Mouse (Mus musculus): ENCODE data around the gene Lhpp. TPM values are rescaled to one million over a fixed set of nuclear protein-coding genes. Genes with fewer than 3 reads are reported as not detected.
A peak's percentile ranks its signal among the peaks of the same experiment; 100 is the strongest.

The Lhpp gene
- polyA plus RNA-seq, 1 experiment from 2014 or later: 17.3 TPM

DNA sequence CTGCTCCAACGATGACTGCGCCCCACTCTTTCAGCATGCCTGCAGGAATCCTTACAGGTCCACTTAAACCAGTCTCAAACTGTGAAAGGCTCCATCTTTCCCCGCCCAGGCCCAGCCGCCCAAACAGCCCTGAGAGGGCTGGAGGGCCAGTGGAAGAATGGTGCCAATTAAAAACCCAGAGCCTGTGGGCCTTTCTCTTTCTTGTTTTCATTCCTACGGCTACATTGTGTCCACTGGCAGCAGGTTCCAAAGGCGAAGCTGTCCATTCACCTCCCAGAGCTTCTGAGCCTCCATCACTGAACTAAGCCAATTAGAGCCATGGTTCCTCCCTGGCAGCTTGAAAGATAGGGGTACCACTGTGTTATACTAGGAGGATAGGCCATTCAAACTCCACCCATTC is 121.1 kb downstream of the Lhpp start:
- H3K4me1 ChIP-seq: peaks cover 100% of the 10 kb centered on the region
- DNase-seq (ENCODE audit: extremely low spot score, low spot score): peak; percentile 83
- 26% methylated on average over 6 of the region's 6 CpGs for WGBS
- H3K36me3 ChIP-seq (replicated peaks): peaks cover 35% of the 10 kb centered on the region
- H3K9me3 ChIP-seq: no peaks in the 10 kb centered on the region
- H3K27ac ChIP-seq: peak overlapping the region; percentile 80
- H3K27me3 ChIP-seq (ENCODE audit: poor library complexity, severe bottlenecking): peaks cover 46% of the 10 kb centered on the region
- H3K4me3 ChIP-seq: peak overlapping the region; percentile 10; the same call in 1 of the 2 replicates

DNA sequence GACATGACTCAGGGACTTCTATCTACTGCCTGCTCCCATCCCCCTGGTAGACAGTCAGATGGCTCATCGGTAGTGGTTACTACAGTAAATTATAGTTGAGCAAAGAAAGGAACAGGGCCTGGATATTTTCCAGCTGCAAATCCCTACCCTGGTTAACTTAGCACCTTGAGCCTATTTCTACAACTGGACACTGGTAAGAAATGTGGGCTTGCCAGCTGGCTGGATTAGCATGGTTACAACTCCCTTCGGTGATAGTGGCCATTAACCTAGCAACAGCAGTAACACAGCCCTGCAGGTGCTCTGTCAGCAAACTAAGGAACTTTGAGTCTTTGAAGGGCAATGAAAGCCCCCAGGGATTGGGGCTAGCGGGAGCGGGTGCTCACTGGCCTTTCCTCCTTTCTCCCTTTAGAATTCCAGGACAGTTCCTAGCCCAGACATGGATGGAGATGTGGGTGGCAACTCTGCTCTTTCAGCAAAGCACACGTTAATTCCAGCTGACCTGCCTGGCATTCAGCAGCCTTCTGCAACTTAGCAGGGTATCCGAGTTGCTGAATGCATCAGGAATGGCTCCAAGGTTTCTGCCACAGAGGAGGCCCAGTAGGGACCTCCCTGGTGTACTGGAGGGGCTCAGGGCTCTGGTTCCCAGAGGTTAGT is 121.8 kb downstream of the Lhpp start:
- peaks cover 97% of the 10 kb centered on the region for H3K4me1 ChIP-seq
- WGBS: 32% methylated on average over 6 of the region's 6 CpGs

GRCm38 (mm10) chr7:132733521-132733920 is 123.1 kb downstream of the Lhpp start:
- H3K4me1 ChIP-seq: peaks cover 84% of the 10 kb centered on the region
- no peak for DNase-seq (ENCODE audit: extremely low spot score, low spot score)
- 54% methylated on average over 6 of the region's 6 CpGs for WGBS
- H3K27me3 ChIP-seq (ENCODE audit: poor library complexity, severe bottlenecking): peaks cover 38% of the 10 kb centered on the region
- H3K4me3 ChIP-seq: no peak overlapping the region
- H3K27ac ChIP-seq: peak overlapping the region; percentile 80
- H3K36me3 ChIP-seq (replicated peaks): peaks cover 44% of the 10 kb centered on the region
- no peaks in the 10 kb centered on the region for H3K9me3 ChIP-seq

More for the DNA sequence above, 121.8 kb downstream of the Lhpp start:
- no peaks in the 10 kb centered on the region for H3K9me3 ChIP-seq
- peak; percentile 60 for DNase-seq (ENCODE audit: extremely low spot score, low spot score)
- peak overlapping the region; percentile 80 for H3K27ac ChIP-seq
- peaks cover 40% of the 10 kb centered on the region for H3K36me3 ChIP-seq (replicated peaks)
- H3K4me3 ChIP-seq: peak overlapping the region; percentile 20; the same call in 1 of the 2 replicates
- peaks cover 46% of the 10 kb centered on the region for H3K27me3 ChIP-seq (ENCODE audit: poor library complexity, severe bottlenecking)

- no peak for DNase-seq (ENCODE audit: extremely low spot score, low spot score)
- peaks cover 77% of the 10 kb centered on the region for H3K4me1 ChIP-seq
- H3K9me3 ChIP-seq: no peaks in the 10 kb centered on the region
- H3K36me3 ChIP-seq (replicated peaks): peaks cover 47% of the 10 kb centered on the region
- peaks cover 31% of the 10 kb centered on the region for H3K27me3 ChIP-seq (ENCODE audit: poor library complexity, severe bottlenecking)
- no peak overlapping the region for H3K4me3 ChIP-seq
- H3K27ac ChIP-seq: peak overlapping the region; percentile 80
- WGBS: 86% methylated on average over 9 of the region's 9 CpGs
Measured at GRCm38 (mm10) chr7:132734222-132734621, 123.8 kb downstream of the Lhpp start.

- Histone ChIP-seq H3K36me3 (replicated peaks) (peaks cover 47% of the 10 kb centered on the region), H3K27me3 (ENCODE audit: poor library complexity, severe bottlenecking) (peaks cover 22% of the 10 kb centered on the region), H3K4me1 (peaks cover 68% of the 10 kb centered on the region), H3K9me3 (no peaks in the 10 kb centered on the region), H3K4me3 (no peak overlapping the region), H3K27ac (peak overlapping the region; percentile 80)
- no peak for DNase-seq (ENCODE audit: extremely low spot score, low spot score)
- 63% methylated on average over 5 of the region's 5 CpGs for WGBS
Measured at GRCm38 (mm10) chr7:132735145-132735544, 124.7 kb downstream of the Lhpp start.

DNA sequence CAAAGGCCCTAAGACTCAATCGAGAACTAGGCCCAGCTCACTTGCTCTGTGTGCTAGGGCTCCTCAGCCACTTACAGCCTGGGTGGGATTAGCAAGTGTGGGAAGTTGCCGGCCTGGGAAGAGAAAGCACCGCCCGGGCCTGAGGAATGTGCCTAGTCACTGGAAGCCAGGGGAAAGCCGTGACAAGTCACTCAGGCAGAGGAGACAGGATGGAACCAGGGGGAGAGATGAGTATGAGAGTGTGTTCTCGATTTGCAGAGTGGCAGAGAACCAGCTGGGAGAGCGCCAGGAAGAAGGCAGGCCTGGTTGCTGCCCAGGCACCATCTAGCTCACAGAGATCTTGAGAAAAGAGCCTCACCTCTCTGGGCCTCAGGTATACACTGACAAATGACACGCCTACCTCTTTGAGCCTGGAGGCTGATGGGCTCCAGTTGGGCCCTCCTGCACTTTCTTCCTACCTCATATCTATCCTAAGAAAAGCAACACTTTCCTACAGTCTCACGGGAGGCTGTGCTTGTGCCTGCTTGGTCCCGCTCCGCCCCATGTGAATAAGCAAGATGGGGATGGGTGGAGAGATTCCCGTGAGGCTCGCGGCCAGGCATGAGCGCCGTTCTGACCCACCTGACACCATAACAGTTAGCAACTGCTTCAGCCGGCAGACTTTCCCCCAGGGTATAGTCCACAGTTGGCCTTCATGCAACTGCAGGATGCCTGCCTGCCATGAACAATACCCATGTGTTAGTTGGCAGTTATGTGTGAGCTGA is 125.8 kb downstream of the Lhpp start:
- WGBS: 61% methylated on average over 17 of the region's 17 CpGs

GRCm38 (mm10) chr7:132738844-132739243 is 128.4 kb downstream of the Lhpp start:
- 94% methylated on average over 6 of the region's 6 CpGs for WGBS
- Histone ChIP-seq H3K9me3 (no peaks in the 10 kb centered on the region), H3K4me1 (peaks cover 31% of the 10 kb centered on the region), H3K4me3 (no peak overlapping the region), H3K27ac (no peak overlapping the region), H3K36me3 (replicated peaks) (peaks cover 76% of the 10 kb centered on the region), H3K27me3 (ENCODE audit: poor library complexity, severe bottlenecking) (peaks cover 16% of the 10 kb centered on the region)
- DNase-seq (ENCODE audit: extremely low spot score, low spot score): no peak

More for the DNA sequence above, 125.8 kb downstream of the Lhpp start:
- H3K36me3 ChIP-seq (replicated peaks): peaks cover 57% of the 10 kb centered on the region
- H3K9me3 ChIP-seq: no peaks in the 10 kb centered on the region
- H3K27me3 ChIP-seq (ENCODE audit: poor library complexity, severe bottlenecking): peaks cover 18% of the 10 kb centered on the region
- peak; percentile 49 for DNase-seq (ENCODE audit: extremely low spot score, low spot score)
- H3K4me3 ChIP-seq: no peak overlapping the region
- peak overlapping the region; percentile 80 for H3K27ac ChIP-seq
- H3K4me1 ChIP-seq: peaks cover 57% of the 10 kb centered on the region

GRCm38 (mm10) chr7:132739829-132740228 is 129.4 kb downstream of the Lhpp start:
- H3K4me3 ChIP-seq: no peak overlapping the region
- peaks cover 6% of the 10 kb centered on the region for H3K27me3 ChIP-seq (ENCODE audit: poor library complexity, severe bottlenecking)
- H3K36me3 ChIP-seq (replicated peaks): peaks cover 70% of the 10 kb centered on the region
- peaks cover 21% of the 10 kb centered on the region for H3K4me1 ChIP-seq
- no peaks in the 10 kb centered on the region for H3K9me3 ChIP-seq
- no peak for DNase-seq (ENCODE audit: extremely low spot score, low spot score)
- 92% methylated on average over 6 of the region's 6 CpGs for WGBS
- H3K27ac ChIP-seq: no peak overlapping the region

GRCm38 (mm10) chr7:132742912-132743311 is 132.5 kb downstream of the Lhpp start:
- Histone ChIP-seq H3K4me1 (no peaks in the 10 kb centered on the region), H3K27ac (no peak overlapping the region), H3K36me3 (replicated peaks) (peaks cover 79% of the 10 kb centered on the region), H3K9me3 (no peaks in the 10 kb centered on the region), H3K4me3 (no peak overlapping the region), H3K27me3 (ENCODE audit: poor library complexity, severe bottlenecking) (no peaks in the 10 kb centered on the region)
- no peak for DNase-seq (ENCODE audit: extremely low spot score, low spot score)
- 85% methylated on average over 5 of the region's 5 CpGs for whole genome bisulfite sequencing

DNA sequence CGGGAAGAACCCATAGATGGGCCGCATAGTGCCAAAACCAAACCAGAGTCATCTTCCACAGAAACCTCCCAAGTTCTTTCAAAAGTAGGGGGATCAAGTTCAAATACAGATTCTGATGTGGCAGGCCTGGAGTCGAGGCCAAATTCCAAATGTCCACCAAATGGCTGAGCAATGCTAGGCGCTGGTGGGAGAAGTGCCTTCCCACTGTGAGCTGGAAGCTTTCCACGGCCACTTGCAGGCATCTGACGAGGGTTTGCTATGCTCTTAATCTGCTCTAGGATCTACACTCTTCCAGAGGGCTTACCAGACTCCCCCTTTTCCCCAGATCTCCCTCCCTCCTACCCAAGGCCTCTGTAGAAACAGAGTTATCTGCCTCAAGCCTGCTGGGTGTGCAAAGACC is 136.7 kb downstream of the Lhpp start:
- Histone ChIP-seq H3K9me3 (no peaks in the 10 kb centered on the region), H3K27me3 (ENCODE audit: poor library complexity, severe bottlenecking) (no peaks in the 10 kb centered on the region), H3K36me3 (replicated peaks) (peaks cover 73% of the 10 kb centered on the region), H3K27ac (no peak overlapping the region), H3K4me3 (no peak overlapping the region), H3K4me1 (no peaks in the 10 kb centered on the region)
- 92% methylated on average over 6 of the region's 6 CpGs for WGBS
- no peak for DNase-seq (ENCODE audit: extremely low spot score, low spot score)

DNA sequence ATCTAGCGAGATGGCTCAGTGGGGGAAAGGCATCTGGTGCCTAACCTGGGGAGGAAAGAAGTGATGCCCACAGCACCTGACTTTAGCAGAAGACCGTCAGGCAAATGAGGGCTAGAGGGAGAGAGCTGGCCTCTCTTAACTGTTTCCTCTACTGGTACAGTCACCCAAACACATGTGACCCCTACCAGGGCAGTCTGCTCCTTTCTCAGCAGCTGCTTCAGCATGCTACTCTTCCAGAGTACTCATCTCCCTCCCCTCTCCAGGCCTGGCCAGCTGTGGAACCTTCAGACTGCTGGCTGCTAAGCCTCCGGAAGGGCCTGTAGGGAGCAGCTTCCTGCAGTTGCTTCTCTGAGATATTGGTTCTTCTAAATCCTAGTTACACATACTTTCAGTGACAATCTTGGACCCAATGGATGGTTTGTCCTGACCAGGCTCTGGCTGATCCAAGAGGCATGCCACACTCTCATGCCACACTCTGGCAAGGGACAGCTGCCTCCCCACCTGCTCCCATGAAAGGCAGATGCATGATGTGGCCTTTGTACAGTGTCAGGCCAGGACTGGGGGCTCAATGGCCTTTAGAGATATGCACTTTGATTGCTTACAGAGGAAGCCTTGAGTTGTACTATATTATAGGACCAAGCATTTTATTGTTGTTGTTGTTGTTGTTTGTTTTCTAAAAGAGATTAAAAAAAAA is 137.8 kb downstream of the Lhpp start:
- no peak overlapping the region for H3K27ac ChIP-seq
- no peaks in the 10 kb centered on the region for H3K27me3 ChIP-seq (ENCODE audit: poor library complexity, severe bottlenecking)
- WGBS: 90% methylated on average over 3 of the region's 3 CpGs
- H3K4me3 ChIP-seq: no peak overlapping the region
- no peaks in the 10 kb centered on the region for H3K9me3 ChIP-seq
- no peaks in the 10 kb centered on the region for H3K4me1 ChIP-seq
- DNase-seq (ENCODE audit: extremely low spot score, low spot score): no peak
- H3K36me3 ChIP-seq (replicated peaks): peaks cover 73% of the 10 kb centered on the region

DNA sequence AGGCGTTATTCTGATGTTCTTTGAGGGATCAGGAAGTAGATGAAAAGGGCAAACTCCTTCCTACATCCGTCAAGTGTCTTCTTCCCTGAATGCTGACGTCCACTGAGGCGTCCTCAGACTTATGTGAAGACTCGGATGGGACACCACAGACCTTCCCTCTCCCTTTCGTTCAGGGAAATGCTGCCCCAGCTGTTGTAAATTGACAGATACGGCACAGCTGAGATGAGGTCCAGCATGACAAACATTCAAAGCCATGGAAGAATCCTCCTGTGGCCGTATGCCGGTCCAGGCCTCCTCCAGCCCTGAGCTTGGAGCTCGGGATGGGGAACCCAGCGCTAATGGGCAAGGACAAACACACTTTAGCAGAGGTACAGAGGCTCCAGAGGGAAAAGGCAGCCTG is 139.1 kb downstream of the Lhpp start:
- 93% methylated on average over 11 of the region's 11 CpGs for WGBS

More for the DNA sequence above, 139.1 kb downstream of the Lhpp start:
- peaks cover 83% of the 10 kb centered on the region for H3K36me3 ChIP-seq (replicated peaks)
- no peaks in the 10 kb centered on the region for H3K27me3 ChIP-seq (ENCODE audit: poor library complexity, severe bottlenecking)
- H3K4me3 ChIP-seq: no peak overlapping the region
- 0 out of 2 replicates have a peak overlapping the region, but pooled peaks have one; percentile 3 for H3K27ac ChIP-seq
- no peak for DNase-seq (ENCODE audit: extremely low spot score, low spot score)
- peaks cover 11% of the 10 kb centered on the region for H3K4me1 ChIP-seq
- H3K9me3 ChIP-seq: no peaks in the 10 kb centered on the region

All from forebrain, embryonic 10.5 days (tissue).